16 mouse cellular contexts compared by ENCODE assay signal in genomic region chr4:138022761-138023160, GRCm38 (mm10).
"Had no signal": no experiment of that assay in that cellular context is flagged by ENCODE, and none has a peak within 500 bp of the region (broad histone marks: within the 10 kb centered on the region; RNA-seq: fewer than 3 reads in every experiment).

No protein-coding gene starts in this region.

- H3K27me3 ChIP-seq: liver, embryonic 15.5 days; megakaryocyte, embryonic 14.5 days; neural tube, embryonic 12.5 days; stomach, embryonic 15.5 days had no signal

- DNase-seq: lung, adult 18-20 months; lung, embryonic 14.5 days; lung, postnatal 10 days; lung, postnatal 4 days; midbrain, embryonic 14.5 days; right cerebral cortex, postnatal 14 days; thymus, adult 2 months; thymus, postnatal 25 days; thymus, postnatal 4 days had no signal

- H3K9me3 ChIP-seq: liver, embryonic 15.5 days; megakaryocyte, embryonic 14.5 days; neural tube, embryonic 12.5 days; stomach, embryonic 15.5 days had no signal

- H3K27ac ChIP-seq: neural tube, embryonic 12.5 days; stomach, embryonic 15.5 days; stomach, postnatal 0 days had no signal

- ATAC-seq: midbrain, embryonic 16.5 days had no signal

- H3K4me3 ChIP-seq: liver, embryonic 15.5 days; megakaryocyte, embryonic 14.5 days; neural tube, embryonic 12.5 days; stomach, embryonic 15.5 days had no signal

- H3K9ac ChIP-seq: liver, embryonic 15.5 days; lung, embryonic 14.5 days; neural tube, embryonic 12.5 days; stomach, embryonic 15.5 days had no signal

- H3K4me2 ChIP-seq: liver, embryonic 15.5 days; lung, embryonic 14.5 days; midbrain, embryonic 11.5 days; neural tube, embryonic 12.5 days; stomach, embryonic 15.5 days had no signal
